Mouse (Mus musculus): Measurements from ENCODE around the gene Zfp980. TPM values are rescaled to one million over a fixed set of nuclear protein-coding genes. Genes with fewer than 3 reads are reported as not detected.
"Not testable (repeated sequence)": the region's sequence is repeated elsewhere in the genome, so short reads cannot be mapped to it uniquely, and the experiment has no call there.

Gene Zfp980
- not detected in 2 replicates for total RNA-seq (2017)

GRCm38 (mm10) chr4:145670385-145670784 lies at the start of gene Zfp980:
Gene Zfp980 (plus strand): TSS chr4:145670685.
- not testable (repeated sequence) for ATAC-seq (ENCODE audit: extremely low read depth, insufficient number of reproducible peaks, low FRiP score, poor library complexity, severe bottlenecking)

GRCm38 (mm10) chr4:145640416-145641185 lies 29.9 kb upstream of the Zfp980 start:
- ATAC-seq (ENCODE audit: extremely low read depth, insufficient number of reproducible peaks, low FRiP score, poor library complexity, severe bottlenecking), result not testable (repeated sequence)

- ATAC-seq (ENCODE audit: extremely low read depth, insufficient number of reproducible peaks, low FRiP score, poor library complexity, severe bottlenecking), result not testable (repeated sequence)
Observed at GRCm38 (mm10) chr4:145674286-145674780, 3.8 kb downstream of the Zfp980 start.

GRCm38 (mm10) chr4:145680217-145680616 lies 9.7 kb downstream of the Zfp980 start:
- 0 out of 2 replicates have a peak, but pooled peaks have one; percentile 23 for ATAC-seq (ENCODE audit: extremely low read depth, insufficient number of reproducible peaks, low FRiP score, poor library complexity, severe bottlenecking)

- ATAC-seq (ENCODE audit: extremely low read depth, insufficient number of reproducible peaks, low FRiP score, poor library complexity, severe bottlenecking), result 0 out of 2 replicates have a peak, but pooled peaks have one; percentile 6
Observed at GRCm38 (mm10) chr4:145680672-145681387, 10.3 kb downstream of the Zfp980 start.

- ATAC-seq (ENCODE audit: extremely low read depth, insufficient number of reproducible peaks, low FRiP score, poor library complexity, severe bottlenecking), result not testable (repeated sequence)
Observed at GRCm38 (mm10) chr4:145682021-145682420, 11.5 kb downstream of the Zfp980 start.

GRCm38 (mm10) chr4:145683024-145683766 lies 12.7 kb downstream of the Zfp980 start:
- peak; percentile 33; the same call in 1 of the 2 replicates for ATAC-seq (ENCODE audit: extremely low read depth, insufficient number of reproducible peaks, low FRiP score, poor library complexity, severe bottlenecking)

GRCm38 (mm10) chr4:145686061-145686460 lies 15.6 kb downstream of the Zfp980 start:
- not testable (repeated sequence) for ATAC-seq (ENCODE audit: extremely low read depth, insufficient number of reproducible peaks, low FRiP score, poor library complexity, severe bottlenecking)

- ATAC-seq (ENCODE audit: extremely low read depth, insufficient number of reproducible peaks, low FRiP score, poor library complexity, severe bottlenecking), result not testable (repeated sequence)
Observed at GRCm38 (mm10) chr4:145744935-145745644, 74.6 kb downstream of the Zfp980 start.

- not testable (repeated sequence) for ATAC-seq (ENCODE audit: extremely low read depth, insufficient number of reproducible peaks, low FRiP score, poor library complexity, severe bottlenecking)
Observed at GRCm38 (mm10) chr4:145745645-145745991, 75.1 kb downstream of the Zfp980 start.

Other genes with a start within 250 kb of the Zfp980 start
- not detected in 2 replicates for gene Zfp990, start 159.9 kb upstream of the Zfp980 start, total RNA-seq (2017)
- gene Gm13212, start 85.5 kb upstream of the Zfp980 start, total RNA-seq (2017), result 7.6 and 11.8 TPM in 2 replicates
- not detected in 2 replicates for gene Zfp986, start 198.1 kb downstream of the Zfp980 start, total RNA-seq (2017)